Mouse (Mus musculus) embryonic fibroblast, embryonic 13.5 days (primary cell): ENCODE results near the gene Tmem202.

Experiments
- CTCF ChIP-seq: IDR thresholded peaks from 2 replicates; pipeline ENCODE4 v1.5.1; 2011; ENCODE audit warnings: mild to moderate bottlenecking, control low read depth, low read length, moderate library complexity, borderline replicate concordance; ENCODE audit not compliant: insufficient read depth
- POLR2A ChIP-seq: IDR thresholded peaks from 2 replicates; pipeline ENCODE4 v1.6.1; 2011; ENCODE audit warnings: low read depth, mild to moderate bottlenecking, control low read depth, low read length, moderate library complexity

DNA sequence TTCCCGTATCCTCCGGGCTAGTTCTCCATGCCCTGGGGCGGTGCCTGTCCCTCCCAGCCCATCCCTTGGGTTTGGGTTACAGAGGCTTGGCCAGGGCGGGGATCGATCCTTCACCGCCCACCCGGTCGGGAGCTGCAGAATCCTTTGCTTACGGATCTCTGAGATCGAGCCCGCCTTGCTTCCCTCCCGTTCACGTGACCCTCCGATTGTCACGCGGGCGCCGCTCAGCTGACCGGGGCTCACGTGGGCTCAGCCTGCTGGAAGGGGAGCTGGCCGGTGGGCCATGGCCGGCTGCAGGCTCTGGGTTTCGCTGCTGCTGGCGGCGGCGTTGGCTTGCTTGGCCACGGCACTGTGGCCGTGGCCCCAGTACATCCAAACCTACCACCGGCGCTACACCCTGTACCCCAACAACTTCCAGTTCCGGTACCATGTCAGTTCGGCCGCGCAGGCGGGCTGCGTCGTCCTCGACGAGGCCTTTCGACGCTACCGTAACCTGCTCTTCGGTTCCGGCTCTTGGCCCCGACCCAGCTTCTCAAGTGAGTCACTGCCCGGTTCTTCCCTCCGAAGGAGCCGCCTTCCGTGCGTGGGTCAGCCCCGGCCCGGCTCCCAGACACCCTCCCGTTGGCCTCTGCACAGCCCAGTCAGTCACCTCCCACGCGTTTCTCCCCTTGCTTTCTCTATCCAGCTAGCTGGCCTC, at the start of gene Tmem202, which contains the start of gene Hexa:
- TF ChIP-seq POLR2A (peak; percentile 73), CTCF (no peak)
